Mouse (Mus musculus): ENCODE results near the gene Emc10. TPM values are rescaled to one million over a fixed set of nuclear protein-coding genes. Genes with fewer than 3 reads are reported as not detected.

Gene Emc10
- 100 to 1,000 TPM; 145 to 164 TPM for total RNA-seq (2021)
- long read RNA-seq, experiment 1, transcript Emc10-202 (7 exons, 1,872 nt), result major isoform, 230 of 352 reads
- long read RNA-seq, experiment 1, transcript Emc10-201 (8 exons, 1,662 nt), result minor isoform, 74 of 352 reads
- long read RNA-seq, experiment 1, partial matches to known transcripts, result 18 of 352 reads
- long read RNA-seq, experiment 1, other reads (novel, unspliced or antisense), result 30 of 352 reads
- long read RNA-seq, experiment 2, transcript Emc10-202 (7 exons, 1,872 nt), result major isoform, 171 of 244 reads
- long read RNA-seq, experiment 2, transcript Emc10-201 (8 exons, 1,662 nt), result minor isoform, 39 of 244 reads
- long read RNA-seq, experiment 2, partial matches to known transcripts, result 20 of 244 reads
- long read RNA-seq, experiment 2, other reads (novel, unspliced or antisense), result 13 of 244 reads

- intact Hi-C loops (cut with DNase I), result loop anchor here (2.0 kb wide), 1 partner anchor 21 kb away; no protein-coding TSS in a partner anchor
- DNase-seq (ENCODE audit: low spot score in 2 of 2), result peak; percentile 99
Measured at GRCm38 (mm10) chr7:44495992-44496770, at the start of gene Emc10, which contains the start of gene Fam71e1. TSS of gene Emc10 (minus strand) at chr7:44496529. TSS of gene Fam71e1 (plus strand) at chr7:44496581.

- intact Hi-C loops (cut with DNase I), result no loop called here
- no peak for DNase-seq (ENCODE audit: low spot score in 2 of 2)
Measured at GRCm38 (mm10) chr7:44543071-44543470, 46.7 kb upstream of the Emc10 start.

DNA sequence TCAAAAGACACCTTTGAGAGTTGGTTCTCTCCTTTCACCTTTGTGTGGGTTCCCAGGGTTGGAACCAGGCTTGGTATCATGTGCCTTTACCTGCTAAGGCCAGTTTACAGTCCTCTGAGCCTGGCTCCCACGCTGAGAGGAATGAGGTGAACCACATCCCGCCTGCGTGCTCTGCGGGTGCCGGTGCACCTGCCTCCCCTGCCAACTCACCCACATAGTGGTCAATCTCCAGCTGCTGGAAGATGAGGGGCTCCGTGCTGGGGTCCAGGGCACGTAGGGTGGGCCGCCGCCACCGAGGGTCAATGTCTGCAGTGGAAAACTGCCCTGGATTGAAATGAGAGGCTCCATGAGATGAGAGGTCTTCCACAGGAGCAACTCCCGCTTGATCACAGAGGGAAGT lies 46.2 kb upstream of the Emc10 start:
- intact Hi-C loops (cut with DNase I), result no loop called here
- no peak for DNase-seq (ENCODE audit: low spot score in 2 of 2)

DNA sequence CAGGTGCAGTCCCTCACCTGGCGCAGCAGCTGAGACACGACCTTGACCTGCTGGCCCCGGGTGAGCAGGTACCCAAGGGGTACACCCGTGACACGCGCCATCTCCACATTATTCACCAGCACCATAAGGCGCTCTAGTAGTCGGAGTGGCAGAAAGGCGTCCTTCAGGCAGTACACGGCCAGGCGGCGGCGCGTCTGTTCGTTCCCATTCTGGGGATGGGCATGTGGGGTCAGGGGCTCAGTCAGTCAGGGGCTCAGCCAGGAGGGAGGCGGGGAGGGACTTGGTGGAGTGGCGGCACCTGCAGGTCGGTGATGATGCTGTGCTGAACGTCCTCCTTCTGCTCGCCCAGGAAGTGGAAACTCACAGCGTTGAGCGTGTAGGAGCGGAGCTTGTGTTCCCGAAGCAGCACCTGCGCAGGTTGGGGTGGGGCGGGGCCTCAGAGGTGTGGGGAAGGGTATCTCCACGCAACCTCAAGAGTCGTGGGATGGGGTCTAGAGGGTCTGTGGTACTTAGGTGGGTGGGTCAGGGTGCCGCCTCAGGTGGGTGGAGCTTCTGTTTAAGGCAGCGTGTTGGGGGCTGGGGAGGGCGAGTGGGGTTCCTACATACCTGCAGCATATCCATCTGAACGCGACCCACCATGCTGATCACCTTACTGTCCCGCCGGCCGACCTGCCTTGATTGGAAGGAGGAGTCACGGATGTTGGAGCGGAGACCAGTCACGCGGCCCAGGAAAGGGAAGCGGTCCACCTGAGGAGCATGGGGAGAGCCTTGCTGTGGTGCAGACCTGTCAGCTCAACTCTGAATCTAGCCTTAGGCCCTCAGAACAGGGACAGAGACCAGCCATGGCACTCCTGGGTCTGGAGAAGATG lies 42.7 kb upstream of the Emc10 start:
- intact Hi-C loops (cut with DNase I), result no loop called here

DNA sequence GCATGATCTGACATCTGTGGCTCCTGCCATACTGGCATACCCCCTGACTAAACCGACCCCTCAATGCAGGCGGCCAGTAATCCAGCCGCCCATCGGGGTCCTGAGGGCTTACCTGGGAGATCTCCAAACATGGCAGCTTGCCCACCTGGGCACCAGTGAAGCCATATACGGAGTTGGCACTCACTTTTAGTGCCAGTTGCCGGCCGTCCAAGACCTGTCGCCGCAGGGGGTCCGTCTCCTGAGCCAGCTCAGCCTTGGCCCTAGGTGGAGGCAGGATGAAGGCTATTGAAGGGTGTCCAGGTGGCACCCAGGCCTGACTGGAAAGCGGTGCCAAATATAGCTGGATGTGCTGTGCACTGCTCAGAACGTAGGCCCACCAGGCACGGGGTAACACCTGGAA lies 41.2 kb upstream of the Emc10 start:
- intact Hi-C loops (cut with DNase I), result no loop called here
- DNase-seq (ENCODE audit: low spot score in 2 of 2), result no peak

More for the DNA sequence above, 42.7 kb upstream of the Emc10 start:
- DNase-seq (ENCODE audit: low spot score in 2 of 2), result no peak

GRCm38 (mm10) chr7:44537009-44537408 lies 40.7 kb upstream of the Emc10 start:
- DNase-seq (ENCODE audit: low spot score in 2 of 2), result no peak
- intact Hi-C loops (cut with DNase I), result no loop called here

- peak; percentile 30 to 47 for DNase-seq (ENCODE audit: low spot score in 2 of 2)
Measured at GRCm38 (mm10) chr7:44536590-44536968, 40.2 kb upstream of the Emc10 start.

DNA sequence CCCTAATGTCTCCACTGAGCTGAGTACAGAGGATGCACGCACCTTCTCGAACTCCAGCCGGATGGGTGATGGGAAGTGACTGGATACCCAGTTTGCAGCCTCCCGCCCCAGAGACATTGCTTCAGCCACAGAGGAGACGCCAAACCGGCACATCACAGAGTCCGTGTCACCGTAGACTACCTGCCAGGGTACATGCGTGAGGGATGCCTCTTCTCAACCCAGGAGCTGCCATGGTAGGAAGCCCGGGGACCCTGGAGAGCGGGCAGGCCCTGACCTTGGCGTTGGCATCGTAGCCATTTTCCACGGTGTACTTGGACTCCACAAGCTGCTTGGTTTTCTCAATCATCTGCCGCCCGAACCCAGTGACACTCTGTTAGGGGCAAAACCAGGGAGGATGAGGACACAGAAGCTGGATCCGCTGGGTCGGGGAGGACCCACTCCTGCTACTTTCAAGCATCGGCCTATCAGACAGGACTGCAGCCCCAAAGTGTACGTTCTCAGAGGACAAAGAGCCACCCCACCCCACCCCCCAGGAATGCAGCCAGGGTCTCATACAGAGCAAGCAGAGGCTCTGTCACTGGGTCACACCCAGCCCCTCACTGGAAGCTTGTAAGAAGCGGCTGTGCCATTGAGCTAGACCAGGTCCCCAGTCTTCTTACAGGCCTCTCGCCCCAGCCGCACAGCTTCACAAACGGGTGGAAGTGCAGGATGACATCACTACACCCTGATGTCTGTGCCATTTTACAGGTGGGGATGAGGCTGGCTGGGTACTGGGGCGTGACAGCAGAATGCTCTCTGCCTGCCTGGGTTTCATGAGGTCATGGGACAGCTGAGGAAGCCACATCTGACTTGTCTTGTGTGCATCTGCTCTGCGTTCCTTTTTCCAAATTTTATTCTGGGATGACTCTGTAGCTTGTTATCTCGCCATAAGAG lies 39.6 kb upstream of the Emc10 start:
- intact Hi-C loops (cut with DNase I), result no loop called here
- no peak for DNase-seq (ENCODE audit: low spot score in 2 of 2)

More at GRCm38 (mm10) chr7:44536590-44536968, 40.2 kb upstream of the Emc10 start:
- intact Hi-C loops (cut with DNase I), result no loop called here

DNA sequence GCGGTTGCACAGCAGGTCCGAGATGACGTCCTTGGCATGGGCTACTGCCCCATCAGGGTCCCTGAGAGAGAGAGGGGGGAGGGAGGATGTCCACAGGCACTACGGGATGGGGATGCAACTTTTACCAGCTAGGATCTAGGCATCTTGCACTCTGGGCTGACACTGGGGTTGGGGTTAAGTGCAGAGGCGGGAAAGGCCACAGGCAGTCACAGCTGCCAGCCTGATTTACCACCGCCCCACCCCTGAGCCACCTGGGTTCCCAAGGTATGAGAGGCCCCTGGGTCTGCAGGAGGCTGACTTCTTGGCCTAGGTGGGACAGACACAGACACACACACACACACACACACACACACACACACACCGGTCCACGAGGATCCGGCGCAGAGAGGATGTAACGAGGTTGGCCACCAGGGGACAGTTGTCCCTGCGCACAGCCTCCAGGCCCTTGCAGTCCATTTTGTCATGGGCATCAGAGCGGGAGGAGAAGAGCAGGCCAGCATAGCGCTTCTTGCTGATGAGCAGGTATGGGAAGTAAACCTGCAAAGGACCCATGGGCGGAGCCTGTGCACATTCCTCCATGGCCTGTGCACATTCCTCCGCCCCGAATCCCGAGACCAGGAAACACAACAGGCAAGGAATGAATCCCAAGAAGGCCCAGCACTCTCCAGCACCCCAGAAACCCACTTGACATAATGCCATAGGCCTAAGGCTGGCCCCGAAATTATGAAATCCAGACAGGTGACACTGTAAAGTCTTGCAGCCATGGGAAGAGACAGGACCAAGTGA lies 38.5 kb upstream of the Emc10 start:
- intact Hi-C loops (cut with DNase I), result no loop called here
- DNase-seq (ENCODE audit: low spot score in 2 of 2), result no peak

- intact Hi-C loops (cut with DNase I), result no loop called here
- DNase-seq (ENCODE audit: low spot score in 2 of 2), result no peak
Measured at GRCm38 (mm10) chr7:44534242-44534641, 37.9 kb upstream of the Emc10 start.

- intact Hi-C loops (cut with DNase I), result no loop called here
- no peak for DNase-seq (ENCODE audit: low spot score in 2 of 2)
Measured at GRCm38 (mm10) chr7:44533746-44534045, 37.4 kb upstream of the Emc10 start.

DNA sequence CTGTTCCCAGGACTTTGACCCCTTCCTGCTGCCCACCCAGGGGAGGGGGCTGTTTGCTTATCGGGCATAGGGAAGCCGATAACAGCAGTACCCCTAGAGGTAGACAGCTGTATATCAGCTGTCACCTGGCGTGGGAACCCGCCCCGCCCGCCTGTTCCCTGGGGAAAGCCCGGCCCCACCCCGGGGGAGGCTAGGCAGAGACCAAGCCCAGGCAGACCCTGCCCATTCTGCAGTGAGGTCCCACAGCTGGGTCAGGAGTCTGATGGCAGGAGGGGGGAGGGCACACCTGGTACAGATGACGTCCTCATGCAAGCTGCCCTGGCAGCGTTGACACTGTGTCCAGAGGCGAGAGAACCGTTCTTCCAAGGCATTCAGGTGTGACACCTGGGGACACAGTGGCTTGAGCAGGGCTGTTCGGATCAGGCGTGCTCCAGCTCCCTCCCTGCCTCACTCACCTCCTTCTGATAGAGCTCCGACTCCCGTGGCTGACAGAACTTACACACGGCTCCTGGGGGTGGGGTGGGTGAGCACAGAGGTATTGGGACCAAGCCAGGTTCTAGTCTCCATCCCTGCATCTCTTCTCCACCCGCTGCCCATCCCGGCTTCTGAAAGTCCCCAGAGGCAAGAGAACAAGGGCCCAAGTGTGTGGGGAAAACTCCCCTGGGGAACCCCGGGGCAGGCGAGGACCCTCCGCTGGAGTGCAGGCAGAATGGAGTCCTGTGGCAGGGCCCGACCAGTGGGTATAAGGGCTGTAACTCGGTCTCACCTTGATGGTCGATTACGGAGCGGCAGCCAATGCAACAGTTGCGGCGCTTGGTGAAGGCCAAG lies 36.8 kb upstream of the Emc10 start:
- intact Hi-C loops (cut with DNase I), result no loop called here
- no peak for DNase-seq (ENCODE audit: low spot score in 2 of 2)

GRCm38 (mm10) chr7:44531946-44532732 lies 35.8 kb upstream of the Emc10 start, which contains the start of gene Spib:
TSS of gene Spib (minus strand) at chr7:44532071.
- DNase-seq (ENCODE audit: low spot score in 2 of 2), result no peak
- intact Hi-C loops (cut with DNase I), result no loop called here

DNA sequence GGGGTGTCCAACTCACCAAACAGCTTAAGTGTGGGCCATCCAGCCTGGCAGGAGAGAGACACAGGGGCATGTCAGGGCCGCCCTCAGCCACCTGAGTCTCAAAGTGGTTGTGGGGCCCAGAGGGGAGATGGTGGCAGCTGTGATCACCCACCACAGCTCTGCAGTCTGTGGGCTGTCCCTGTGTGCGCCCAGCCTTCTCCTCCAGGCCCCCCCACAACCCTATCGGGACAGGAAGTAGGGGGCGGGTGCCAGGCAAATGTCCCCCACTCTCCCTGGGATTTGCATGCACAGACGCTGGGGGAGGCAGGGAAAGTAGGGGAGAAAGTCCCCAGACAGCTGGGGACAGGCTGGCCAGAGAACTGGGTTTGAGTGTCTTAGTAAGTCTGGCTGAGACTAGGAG lies 34.9 kb upstream of the Emc10 start:
- intact Hi-C loops (cut with DNase I), result no loop called here
- DNase-seq (ENCODE audit: low spot score in 2 of 2), result no peak

GRCm38 (mm10) chr7:44530507-44530906 lies 34.2 kb upstream of the Emc10 start:
- no peak for DNase-seq (ENCODE audit: low spot score in 2 of 2)
- intact Hi-C loops (cut with DNase I), result no loop called here

- DNase-seq (ENCODE audit: low spot score in 2 of 2), result no peak
- intact Hi-C loops (cut with DNase I), result no loop called here
Measured at GRCm38 (mm10) chr7:44529518-44529917, 33.2 kb upstream of the Emc10 start.
